Mouse (Mus musculus): ENCODE measurements around the gene Ccdc158.

Gene Ccdc158

GRCm38 (mm10) chr5:92688124-92688523 is 13.1 kb upstream of the Ccdc158 start:
- no peak for DNase-seq (ENCODE audit: low spot score)

- no peak for DNase-seq (ENCODE audit: low spot score)
These were observed 9.8 kb upstream of the Ccdc158 start for GRCm38 (mm10) chr5:92684715-92685460.

- no peak for DNase-seq (ENCODE audit: low spot score)
These were observed 8.9 kb upstream of the Ccdc158 start for GRCm38 (mm10) chr5:92683871-92684475.

GRCm38 (mm10) chr5:92683351-92683807 is 8.3 kb upstream of the Ccdc158 start, which contains the start of gene Shroom3:
Gene Shroom3, plus strand, starts transcription at chr5:92683435.
- no peak for DNase-seq (ENCODE audit: low spot score)

GRCm38 (mm10) chr5:92682621-92683348 is 7.7 kb upstream of the Ccdc158 start:
- DNase-seq (ENCODE audit: low spot score) = no peak

GRCm38 (mm10) chr5:92681861-92682260 is 6.8 kb upstream of the Ccdc158 start:
- DNase-seq (ENCODE audit: low spot score) = no peak

- peak; percentile 52 for DNase-seq (ENCODE audit: low spot score)
These were observed 4.4 kb upstream of the Ccdc158 start for GRCm38 (mm10) chr5:92679441-92679840.

- no peak for DNase-seq (ENCODE audit: low spot score)
These were observed 476 bp upstream of the Ccdc158 start for GRCm38 (mm10) chr5:92675574-92675920.

- DNase-seq (ENCODE audit: low spot score) = no peak
These were observed 8.2 kb downstream of the Ccdc158 start for GRCm38 (mm10) chr5:92666860-92667259.

GRCm38 (mm10) chr5:92664321-92664720 is 10.8 kb downstream of the Ccdc158 start:
- peak; percentile 20 for DNase-seq (ENCODE audit: low spot score)

GRCm38 (mm10) chr5:92656256-92656655 is 18.8 kb downstream of the Ccdc158 start:
- DNase-seq (ENCODE audit: low spot score) = peak; percentile 70

GRCm38 (mm10) chr5:92640861-92641260 is 34.2 kb downstream of the Ccdc158 start:
- DNase-seq (ENCODE audit: low spot score) = no peak

- DNase-seq (ENCODE audit: low spot score) = no peak
These were observed 39.2 kb downstream of the Ccdc158 start for GRCm38 (mm10) chr5:92635891-92636290.

GRCm38 (mm10) chr5:92634916-92635315 is 40.2 kb downstream of the Ccdc158 start:
- DNase-seq (ENCODE audit: low spot score) = no peak

- DNase-seq (ENCODE audit: low spot score) = no peak
These were observed 41.5 kb downstream of the Ccdc158 start for GRCm38 (mm10) chr5:92633526-92633925.

GRCm38 (mm10) chr5:92627896-92628295 is 47.2 kb downstream of the Ccdc158 start:
- peak; percentile 31 for DNase-seq (ENCODE audit: low spot score)

GRCm38 (mm10) chr5:92621883-92622282 is 53.2 kb downstream of the Ccdc158 start:
- no peak for DNase-seq (ENCODE audit: low spot score)

GRCm38 (mm10) chr5:92612756-92613155 is 62.3 kb downstream of the Ccdc158 start:
- no peak for DNase-seq (ENCODE audit: low spot score)

GRCm38 (mm10) chr5:92607492-92608229 is 67.4 kb downstream of the Ccdc158 start:
- no peak for DNase-seq (ENCODE audit: low spot score)

- peak; percentile 49 for DNase-seq (ENCODE audit: low spot score)
These were observed 70.4 kb downstream of the Ccdc158 start for GRCm38 (mm10) chr5:92604452-92605247.
